Mouse (Mus musculus) left cerebral cortex, adult 2 months (tissue): Measurements from ENCODE around the gene Iqgap2. TPM values are rescaled to one million over a fixed set of nuclear protein-coding genes. Genes with fewer than 3 reads are reported as not detected.

Experiments used
- DNase-seq, 2 experiments: peaks; one replicate each; pipeline ENCODE4 v3.0.0; 2021 to 2022; ENCODE audit warnings: low spot score in 2 of 2, mixed read lengths in 1 of 2; ENCODE audit errors: extremely low spot score in 1 of 2
- H3K27ac ChIP-seq: fragments of 200-600 bp; 2 replicates; pipeline ENCODE4 v1.8.1; 2022
- H3K4me3 ChIP-seq: fragments of 200-600 bp; 2 replicates; pipeline ENCODE4 v1.8.1; 2022
- CTCF ChIP-seq: fragments of 200-600 bp; IDR thresholded peaks from 2 replicates; pipeline ENCODE4 v1.8.1; 2022; ENCODE audit warnings: antibody characterized with exemption, mild to moderate bottlenecking, moderate library complexity
- intact Hi-C: fragments of 180-260 bp; cut with DNase I; formaldehyde crosslinking; loops from one replicate; pipeline ENCODE4 v1.15.1; 2025
- total RNA-seq, 2 experiments: library from RNA; stranded (reverse); gene quantifications; 2 replicates each; pipeline ENCODE4 v1.2.3; 2021

Gene Iqgap2
- total RNA-seq, 2 experiments from 2014 or later = 19.1 to 21.5 TPM

DNA sequence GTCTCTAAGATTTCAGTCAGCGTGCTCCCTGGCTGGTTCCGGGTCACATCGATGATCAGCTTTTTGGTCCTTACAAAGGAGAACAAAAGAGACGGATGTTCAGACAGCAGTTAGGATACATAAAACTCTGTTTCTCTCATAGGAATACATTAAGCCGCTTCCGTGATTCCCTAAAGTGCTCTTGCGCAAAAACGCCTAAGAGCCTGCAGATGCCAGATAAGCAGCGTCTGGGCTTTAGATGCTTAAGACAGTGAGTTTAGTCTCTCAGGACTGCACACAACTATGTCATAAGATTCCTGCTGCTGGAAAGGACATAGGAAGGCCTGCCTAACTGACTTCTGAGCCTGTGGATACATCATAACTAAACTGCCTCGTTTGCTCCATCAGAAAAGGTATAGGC is 254.0 kb downstream of the Iqgap2 start:
- DNase-seq = no peak
- intact Hi-C loops = no loop called here
- no peak for TF ChIP-seq CTCF
- Histone ChIP-seq H3K27ac (no peak overlapping the region), H3K4me3 (no peak overlapping the region)

DNA sequence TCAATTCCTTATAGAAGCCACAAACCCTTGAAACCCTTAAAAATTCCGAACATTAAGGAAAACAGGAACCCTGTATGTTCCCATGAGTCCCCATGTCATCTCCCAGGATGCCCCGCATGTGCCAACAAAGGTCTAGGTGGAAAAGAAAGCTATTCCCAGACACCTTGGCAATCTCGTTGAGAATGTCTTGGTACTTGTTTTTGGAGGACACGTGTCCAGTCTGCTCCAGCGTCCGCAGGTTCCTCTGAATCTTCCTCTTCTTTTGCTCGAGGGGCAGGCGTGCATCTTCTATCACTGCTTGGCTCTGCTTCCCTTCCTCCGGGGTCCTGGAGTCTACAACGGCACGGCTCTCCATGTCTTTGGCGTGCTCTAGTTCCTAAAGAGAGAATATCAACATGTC is 256.4 kb downstream of the Iqgap2 start:
- intact Hi-C loops = no loop called here
- no peak for DNase-seq
- TF ChIP-seq CTCF = no peak
- Histone ChIP-seq H3K4me3 (no peak overlapping the region), H3K27ac (no peak overlapping the region)

- no peak overlapping the region for H3K4me3 ChIP-seq
- no peak overlapping the region for H3K27ac ChIP-seq
- intact Hi-C loops = no loop called here
- DNase-seq = no peak
- TF ChIP-seq CTCF = no peak
These were observed 257.3 kb downstream of the Iqgap2 start for GRCm38 (mm10) chr13:95634451-95634850.

DNA sequence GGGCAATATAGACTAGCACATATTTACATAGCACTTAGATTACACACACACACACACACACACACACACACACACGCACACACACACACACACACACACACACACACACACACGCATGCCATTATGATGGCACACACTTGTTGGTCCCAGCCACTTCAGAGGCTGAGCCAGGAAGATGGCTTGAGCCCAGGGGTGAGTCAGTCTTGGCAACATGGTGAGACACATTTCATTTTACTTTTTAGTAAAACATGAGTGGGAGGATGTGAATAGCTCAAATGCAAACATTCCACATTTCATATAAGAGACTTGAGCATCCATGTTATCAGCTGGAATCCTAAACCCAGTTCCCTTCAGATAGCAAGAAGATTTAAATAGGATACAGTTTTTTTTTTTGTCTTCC is 258.3 kb downstream of the Iqgap2 start:
- Histone ChIP-seq H3K27ac (no peak overlapping the region), H3K4me3 (no peak overlapping the region)
- DNase-seq = peak in 1 of 2 experiments; percentile 24
- intact Hi-C loops = no loop called here
- no peak for TF ChIP-seq CTCF

DNA sequence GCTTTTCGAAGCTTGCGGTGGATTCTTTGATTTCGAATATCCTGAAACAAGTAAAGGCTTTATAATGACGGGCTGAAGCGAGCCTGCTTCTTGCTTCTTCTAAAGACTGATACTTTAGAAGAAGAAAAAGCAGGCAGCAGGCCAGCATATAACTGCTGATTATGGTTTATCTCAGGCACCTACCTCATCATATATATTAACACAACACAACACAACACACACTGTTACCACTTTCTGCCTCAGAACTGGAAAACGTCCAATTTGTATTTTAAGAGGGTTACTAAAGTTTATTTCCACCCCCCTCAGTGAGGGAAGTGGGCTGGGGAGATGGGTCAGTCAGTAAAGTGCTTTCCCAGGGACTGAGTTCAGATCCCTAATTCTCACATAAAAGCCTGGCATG is 259.6 kb downstream of the Iqgap2 start:
- intact Hi-C loops = no loop called here
- H3K27ac ChIP-seq = no peak overlapping the region
- no peak for TF ChIP-seq CTCF
- no peak for DNase-seq
- no peak overlapping the region for H3K4me3 ChIP-seq

DNA sequence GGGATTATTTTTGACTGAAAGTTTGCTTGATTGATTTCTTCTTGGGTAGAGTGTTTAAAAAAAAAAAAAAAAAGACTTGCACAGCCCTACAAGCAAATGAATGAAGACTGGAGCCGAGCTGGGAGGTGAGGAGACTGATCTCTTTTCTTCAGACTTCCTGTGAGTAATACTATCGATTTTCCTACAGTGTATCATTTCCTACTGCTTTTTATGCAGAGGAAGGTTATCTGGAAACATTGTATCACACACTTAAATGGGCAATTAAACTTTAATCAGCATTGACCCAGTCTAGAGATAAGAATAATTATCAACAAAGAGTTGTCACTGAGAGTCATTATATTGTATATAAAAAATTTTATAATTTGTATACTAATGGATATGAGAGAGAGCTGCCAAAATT is 261.0 kb downstream of the Iqgap2 start:
- no peak for TF ChIP-seq CTCF
- intact Hi-C loops = no loop called here
- Histone ChIP-seq H3K27ac (no peak overlapping the region), H3K4me3 (no peak overlapping the region)
- DNase-seq = no peak

DNA sequence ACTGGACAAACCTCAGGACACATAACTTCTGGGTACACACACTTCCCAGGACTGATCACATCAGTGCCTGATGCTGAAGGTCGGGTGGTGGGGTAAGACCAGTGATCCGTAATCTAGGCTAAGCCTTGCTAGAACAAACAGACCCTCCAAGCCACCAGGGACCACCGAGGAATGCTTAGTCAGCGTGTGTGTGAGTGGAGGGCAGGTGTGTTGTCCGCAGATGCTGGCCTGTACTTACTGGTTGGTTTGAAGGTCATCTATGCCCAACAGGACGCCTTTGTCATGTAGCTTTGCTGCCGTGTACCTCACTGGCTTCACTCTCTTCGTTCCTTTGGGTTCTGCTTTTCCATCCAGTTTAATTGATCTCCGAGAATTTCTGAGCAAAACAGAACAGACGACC is 262.0 kb downstream of the Iqgap2 start:
- intact Hi-C loops = no loop called here

GRCm38 (mm10) chr13:95626696-95627095 is 265.0 kb downstream of the Iqgap2 start:
- TF ChIP-seq CTCF = no peak
- Histone ChIP-seq H3K27ac (no peak overlapping the region), H3K4me3 (no peak overlapping the region)
- intact Hi-C loops = no loop called here
- no peak for DNase-seq

More for the DNA sequence above, 262.0 kb downstream of the Iqgap2 start:
- H3K4me3 ChIP-seq = no peak overlapping the region
- no peak for DNase-seq
- no peak for TF ChIP-seq CTCF
- no peak overlapping the region for H3K27ac ChIP-seq

GRCm38 (mm10) chr13:95623042-95623441 is 268.7 kb downstream of the Iqgap2 start:
- H3K4me3 ChIP-seq = no peak overlapping the region
- no peak for TF ChIP-seq CTCF
- H3K27ac ChIP-seq = no peak overlapping the region
- no peak for DNase-seq
- intact Hi-C loops = no loop called here

DNA sequence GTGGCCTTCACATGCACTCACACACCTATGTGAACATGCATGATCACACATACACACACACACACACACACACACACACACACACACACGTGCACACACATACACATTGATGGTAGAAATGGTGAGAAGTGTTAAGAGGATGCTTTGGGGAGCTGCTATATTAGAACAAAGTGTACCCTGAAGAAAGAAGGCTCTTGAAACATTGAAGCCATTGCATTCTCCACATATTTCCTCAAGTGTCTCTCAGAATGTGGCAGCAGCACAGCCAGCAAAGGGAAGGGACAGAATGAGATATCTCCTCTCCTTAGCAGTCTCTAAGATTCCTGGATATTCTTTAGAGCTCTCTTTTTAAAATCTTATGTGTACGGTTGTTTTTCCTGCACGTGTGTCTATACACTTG is 270.2 kb downstream of the Iqgap2 start:
- Histone ChIP-seq H3K4me3 (no peak overlapping the region), H3K27ac (no peak overlapping the region)
- TF ChIP-seq CTCF = no peak
- intact Hi-C loops = no loop called here
- DNase-seq = no peak

DNA sequence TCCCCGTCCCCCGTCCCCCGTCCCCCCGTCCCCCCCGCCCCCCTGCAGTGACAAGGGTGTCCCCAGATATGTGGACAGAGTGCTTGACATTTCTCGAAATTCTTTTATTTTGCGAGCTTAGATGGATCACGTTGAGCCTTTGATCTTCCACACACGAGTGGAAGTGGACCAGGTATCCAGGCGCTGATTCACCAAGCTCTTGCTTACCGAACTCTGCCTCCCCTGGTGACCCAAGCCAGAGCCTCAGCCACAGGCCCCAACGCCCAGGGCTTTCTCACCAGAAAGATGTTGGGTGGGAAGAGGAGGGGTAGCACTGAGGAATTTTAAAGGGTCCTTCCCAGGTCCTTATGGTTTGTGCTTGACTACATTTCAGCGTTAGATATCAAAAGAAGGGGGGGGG is 272.9 kb downstream of the Iqgap2 start:
- H3K27ac ChIP-seq = no peak overlapping the region
- no peak for TF ChIP-seq CTCF
- DNase-seq = no peak
- H3K4me3 ChIP-seq = no peak overlapping the region
- intact Hi-C loops = no loop called here

DNA sequence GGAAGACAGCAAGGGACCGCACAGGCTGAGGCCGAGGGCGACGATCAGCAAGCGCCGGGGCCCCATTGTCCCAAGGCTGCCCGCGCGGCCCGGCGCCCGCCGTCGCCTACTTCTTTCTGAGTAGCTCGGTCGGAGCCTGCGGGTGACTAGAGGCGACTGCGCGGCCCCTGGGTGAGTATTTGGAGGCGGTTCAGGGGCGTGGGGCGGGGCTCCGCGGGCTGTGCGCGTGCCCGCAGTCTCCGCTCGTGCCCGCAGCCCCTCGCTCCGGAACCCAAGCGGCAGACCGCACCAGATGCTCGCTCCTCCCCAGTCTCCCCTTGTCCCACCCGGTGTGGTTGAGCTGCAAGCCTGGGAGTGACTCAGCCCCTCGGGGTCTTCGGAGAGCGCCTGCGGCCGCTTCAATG is 273.4 kb downstream of the Iqgap2 start, which contains the start of gene F2r:
TSS of gene F2r (minus strand) at position 179 of the 404 bp plus-strand sequence.
- Histone ChIP-seq H3K27ac (no peak within 1 kb of the TSS), H3K4me3 (peak within 1 kb of the TSS; percentile 58)
- TF ChIP-seq CTCF = no peak
- DNase-seq = peak; percentile 52 to 59
- intact Hi-C loops = no loop called here

DNA sequence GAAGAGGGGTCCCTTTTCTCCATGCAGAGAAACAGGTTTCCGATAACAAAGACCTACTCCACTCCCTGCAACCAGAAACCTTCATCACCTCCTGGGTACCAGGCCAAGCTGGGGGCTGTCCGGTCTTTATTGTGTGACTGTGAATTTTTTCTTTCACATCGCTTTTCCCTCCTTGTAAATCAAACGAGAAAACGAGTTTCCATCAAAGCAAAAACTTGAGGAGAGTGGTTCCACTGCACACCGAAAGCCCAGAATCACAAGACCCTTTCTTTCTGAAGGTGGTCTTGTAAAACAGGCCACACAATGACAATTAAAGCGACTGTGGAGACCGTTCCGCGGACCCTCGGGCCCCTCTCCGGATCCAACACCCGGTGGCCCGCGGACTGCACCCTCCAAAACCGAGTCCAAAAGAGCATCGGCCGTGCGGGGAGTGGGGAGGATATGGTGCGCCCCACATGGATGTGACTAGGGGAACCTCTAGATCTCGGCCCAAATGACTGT is 274.0 kb downstream of the Iqgap2 start:
- Histone ChIP-seq H3K4me3 (peak overlapping the region; percentile 58), H3K27ac (no peak overlapping the region)
- DNase-seq = no peak
- intact Hi-C loops = no loop called here
- TF ChIP-seq CTCF = no peak
